Comparison of ENCODE assay signal across 8 mouse cellular contexts in the genomic region with DNA sequence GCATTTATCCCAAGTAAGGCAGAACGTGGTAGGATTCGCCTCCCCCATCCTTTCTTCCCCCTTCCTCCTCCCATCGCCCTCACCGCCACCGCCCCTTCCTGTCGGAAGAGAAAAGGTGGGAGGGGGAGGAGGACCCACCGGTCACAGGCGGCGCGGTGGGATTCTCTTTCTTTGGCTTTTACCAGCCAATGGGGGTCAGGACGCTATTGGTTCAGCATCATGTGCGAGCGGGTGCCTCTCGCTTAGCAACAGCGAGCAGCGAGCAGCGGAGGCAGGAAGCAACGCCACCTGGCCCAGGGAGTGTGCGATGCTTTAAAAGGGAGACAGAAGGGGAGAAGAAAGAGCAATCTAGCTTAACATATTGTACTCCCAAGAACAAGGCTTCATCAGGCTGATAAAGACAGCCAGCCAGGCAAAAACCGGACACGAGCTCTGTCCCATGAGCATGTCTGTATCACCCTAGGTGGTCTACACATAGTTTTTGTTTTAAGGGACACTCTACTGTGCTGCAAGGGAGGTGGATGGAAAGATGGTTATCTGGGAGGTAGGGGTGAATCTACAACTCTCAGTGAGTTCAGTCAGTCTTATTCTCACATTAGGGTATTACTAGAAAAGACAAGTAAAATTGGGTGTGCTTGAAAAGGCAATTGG.
A peak's percentile ranks its signal among the peaks of the same experiment; 100 is the strongest.
DNase-seq lines count a peak whose midpoint lies in the region; ATAC-seq and TF ChIP-seq lines count a peak whose summit lies in the region.

No protein-coding gene starts in this region.

- H3K4me2 ChIP-seq in forebrain, embryonic 15.5 days (replicated peaks), result peak overlapping the region; percentile 66
- peak overlapping the region; percentile 57 for H3K4me2 ChIP-seq in hindbrain, embryonic 13.5 days

- WGBS in forebrain, embryonic 15.5 days, result 0% methylated on average over 18 of the region's 21 CpGs
- under 1% methylated on average over 18 of the region's 21 CpGs for WGBS in hindbrain, embryonic 13.5 days

- ATAC-seq in cerebellum, adult (ENCODE audit: insufficient number of reproducible peaks, low FRiP score, low TSS enrichment), result peak; percentile 93
- ATAC-seq in forebrain, embryonic 15.5 days (replicated peaks), result peak; percentile 93
- peak; percentile 91 for ATAC-seq in hindbrain, embryonic 13.5 days (ENCODE audit: low FRiP score)

- in situ Hi-C loops in ES-E14 (cut with MboI; ENCODE audit: low sequenced_read_pairs in 2 of 2, unreplicated experiment in 2 of 2), result no loop called here

- no peaks in the 10 kb centered on the region for H3K9me3 ChIP-seq in ES-E14 (ENCODE audit: control insufficient read depth, insufficient read depth, low read depth, low read length)
- no peaks in the 10 kb centered on the region for H3K9me3 ChIP-seq in forebrain, embryonic 15.5 days
- no peaks in the 10 kb centered on the region for H3K9me3 ChIP-seq in hindbrain, embryonic 13.5 days

- H3K4me3 ChIP-seq in ES-E14 (ENCODE audit: insufficient read depth in 1 of 2, low read depth in 1 of 2, low read length in 2 of 2, poor library complexity in 1 of 2, severe bottlenecking in 1 of 2), result peak overlapping the region; percentile 24 to 32; a peak in 3 of 4 replicates
- H3K4me3 ChIP-seq in forebrain, embryonic 15.5 days, result peak overlapping the region; percentile 40
- peak overlapping the region; percentile 33 for H3K4me3 ChIP-seq in hindbrain, embryonic 13.5 days

- no peak overlapping the region for H3K9ac ChIP-seq in ES-E14 (ENCODE audit: insufficient read depth, low read depth, low read length, poor library complexity, severe bottlenecking)
- H3K9ac ChIP-seq in forebrain, embryonic 15.5 days (replicated peaks), result peak overlapping the region; percentile 55
- H3K9ac ChIP-seq in hindbrain, embryonic 13.5 days, result peak overlapping the region; percentile 74

- no peaks in the 10 kb centered on the region for H3K27me3 ChIP-seq in forebrain, embryonic 15.5 days
- H3K27me3 ChIP-seq in hindbrain, embryonic 13.5 days, result no peaks in the 10 kb centered on the region

- DNase-seq in ES-E14 (ENCODE audit: low read depth, low spot score), result peak; percentile 54
- DNase-seq in layer of hippocampus, postnatal 36 days, result peak; percentile 78 to 85
- peak; percentile 40 for DNase-seq in lung, postnatal 14 days
- peak; percentile 81 to 82 for DNase-seq in right cerebral cortex, adult 2 months (ENCODE audit: low spot score in 2 of 2)
- no peak for DNase-seq in c-Kit-positive CD71-positive TER-119-positive erythroid progenitor cells, embryonic 14.5 days (ENCODE audit: low spot score)

- H3K4me1 ChIP-seq in ES-E14 (ENCODE audit: control insufficient read depth in 2 of 2, insufficient read depth in 2 of 2, low read length in 2 of 2, poor library complexity in 1 of 2), result peaks cover 0 to 2% of the 10 kb centered on the region in 2 experiments; a peak in 1 of 4 replicates
- peaks cover 30% of the 10 kb centered on the region for H3K4me1 ChIP-seq in forebrain, embryonic 15.5 days
- peaks cover 57% of the 10 kb centered on the region for H3K4me1 ChIP-seq in hindbrain, embryonic 13.5 days (replicated peaks)

- H3K27ac ChIP-seq in ES-E14 (ENCODE audit: insufficient read depth, low read depth, low read length, poor library complexity, severe bottlenecking), result no peak overlapping the region
- H3K27ac ChIP-seq in forebrain, embryonic 15.5 days (replicated peaks), result peak overlapping the region; percentile 94
- H3K27ac ChIP-seq in hindbrain, embryonic 13.5 days, result peak overlapping the region; percentile 97

- H3K36me3 ChIP-seq in ES-E14 (ENCODE audit: control insufficient read depth, insufficient read depth, low read length, poor library complexity, severe bottlenecking), result no peaks in the 10 kb centered on the region
- no peaks in the 10 kb centered on the region for H3K36me3 ChIP-seq in forebrain, embryonic 15.5 days
- H3K36me3 ChIP-seq in hindbrain, embryonic 13.5 days, result no peaks in the 10 kb centered on the region

TF ChIP-seq in ES-E14, 5 proteins besides CTCF, POLR2A, EP300 and RAD21:
- TF ChIP-seq ZC3H11A (IDR thresholded peaks at IDR 0.05; ENCODE audit: borderline replicate concordance, low read depth, low read length), result no peak
- no peak for TF ChIP-seq CHD2 (IDR thresholded peaks at IDR 0.05; ENCODE audit: low read depth, low read length)
- TF ChIP-seq ZNF384 (IDR thresholded peaks at IDR 0.05; ENCODE audit: low read depth, low read length), result no peak
- TF ChIP-seq MAFK (IDR thresholded peaks at IDR 0.05; ENCODE audit: insufficient read depth, low read depth, low read length), result no peak
- TF ChIP-seq HCFC1 (IDR thresholded peaks at IDR 0.05; ENCODE audit: borderline replicate concordance, insufficient read depth, low read length), result no peak
